Mouse (Mus musculus) brain, embryonic 18.5 days (tissue): ENCODE measurements at regions not wholly inside any gene's neighbourhood (a gene's known extent, or its start where the extent isn't known, plus 50 kb on each side); places are given as distances from the start of the nearest gene placed in this dataset.

Experiments
- DNase-seq: peaks from one replicate; pipeline ENCODE4 v3.0.0-alpha.2; 2012; ENCODE audit warnings: low read depth, low spot score

GRCm38 (mm10) chr10:50241645-50242044, 350.8 kb upstream of the Ascc3 start:
- no peak for DNase-seq

GRCm38 (mm10) chr10:50203587-50203986, 388.9 kb upstream of the Ascc3 start:
- DNase-seq: no peak

GRCm38 (mm10) chr10:50201691-50202090, 390.8 kb upstream of the Ascc3 start:
- no peak for DNase-seq

GRCm38 (mm10) chr10:50199857-50200256, 392.6 kb upstream of the Ascc3 start:
- DNase-seq: peak; percentile 45

- DNase-seq: no peak
These were observed 394.5 kb upstream of the Ascc3 start for GRCm38 (mm10) chr10:50197897-50198538.

GRCm38 (mm10) chr10:50190276-50190675, 401.7 kb upstream of the Grik2 start:
- DNase-seq: no peak

- no peak for DNase-seq
These were observed 380.6 kb upstream of the Grik2 start for GRCm38 (mm10) chr10:50169116-50169515.

- DNase-seq: no peak
These were observed 349.8 kb upstream of the Grik2 start for GRCm38 (mm10) chr10:50138351-50138750.

GRCm38 (mm10) chr10:50137783-50138182, 349.2 kb upstream of the Grik2 start:
- no peak for DNase-seq

- DNase-seq: no peak
These were observed 347.6 kb upstream of the Grik2 start for GRCm38 (mm10) chr10:50136165-50136564.

- no peak for DNase-seq
These were observed 346.9 kb upstream of the Grik2 start for GRCm38 (mm10) chr10:50135499-50135898.
